Comparison of ENCODE assay signal across 23 mouse cellular contexts in the genomic region with DNA sequence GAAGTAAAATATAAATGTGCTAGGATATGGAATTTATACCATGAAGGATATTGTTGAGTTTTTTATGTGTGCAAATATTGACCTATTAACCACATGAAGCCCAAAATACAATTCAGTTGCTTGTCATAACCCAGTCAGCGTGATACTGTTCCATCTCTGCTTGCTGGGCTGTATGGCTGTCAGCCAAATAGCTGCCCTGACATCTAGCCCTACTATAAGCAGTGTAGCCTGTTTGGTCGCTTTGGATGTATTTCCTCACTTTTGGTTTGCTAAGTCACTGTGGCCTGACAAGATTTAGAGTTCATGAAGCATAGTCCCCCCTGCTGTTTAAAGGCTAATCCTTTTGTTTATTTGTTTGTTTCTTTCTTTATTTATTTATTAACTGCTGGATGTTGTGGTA.
DNase-seq lines count a peak whose midpoint lies in the region; ATAC-seq and TF ChIP-seq lines count a peak whose summit lies in the region.
"Had no signal": no experiment of that assay in that cellular context is flagged by ENCODE, and none has a peak within 500 bp of the region (broad histone marks: within the 10 kb centered on the region; RNA-seq: fewer than 3 reads in every experiment).

No protein-coding gene starts in this region.

- DNase-seq in limb, embryonic 14.5 days (ENCODE audit: low spot score) = peak; percentile 12
- no peak for DNase-seq in limb, embryonic 10.5 days (ENCODE audit: low spot score)
- peak; percentile 3 for DNase-seq in retina, postnatal 1 day
- no peak for DNase-seq in retina, embryonic 14.5 days (ENCODE audit: low spot score)
- DNase-seq in urinary bladder, postnatal 36 days (ENCODE audit: low spot score in 2 of 2) = peak; percentile 7 to 29
- no peak for DNase-seq in kidney, postnatal 36 days
- DNase-seq: adrenal gland, adult 8-10 months; cerebellum, adult 18-20 months; gastrocnemius, postnatal 25 days; heart, adult 2 months; heart, postnatal 14 days; kidney, adult 2 months; liver, postnatal 0 days had no signal

- no peak for TF ChIP-seq POLR2A in limb, embryonic 14.5 days (IDR thresholded peaks at IDR 0.05; ENCODE audit: borderline replicate concordance, extremely low read depth, insufficient read depth, insufficient read length)

- no peaks in the 10 kb centered on the region for H3K27me3 ChIP-seq in limb, embryonic 14.5 days (ENCODE audit: control insufficient read depth, insufficient read depth, low read length)
- H3K27me3 ChIP-seq in limb, embryonic 10.5 days (ENCODE audit: low read depth, poor library complexity, severe bottlenecking) = no peaks in the 10 kb centered on the region
- H3K27me3 ChIP-seq: heart, embryonic 13.5 days; hindbrain, embryonic 12.5 days had no signal

- H3K4me3 ChIP-seq in limb, embryonic 14.5 days (replicated peaks; ENCODE audit: low read length) = no peak overlapping the region
- H3K4me3 ChIP-seq in limb, embryonic 10.5 days = no peak overlapping the region
- H3K4me3 ChIP-seq: heart, adult 2 months; heart, embryonic 13.5 days; hindbrain, embryonic 12.5 days; left cerebral cortex, adult 2 months; midbrain, embryonic 10.5 days had no signal

- H3K9ac ChIP-seq in limb, embryonic 14.5 days (ENCODE audit: low read depth, low read length, severe bottlenecking) = no peak overlapping the region
- H3K9ac ChIP-seq: forebrain, postnatal 0 days; heart, embryonic 13.5 days; hindbrain, embryonic 12.5 days; liver, postnatal 0 days had no signal

- no peaks in the 10 kb centered on the region for H3K4me1 ChIP-seq in limb, embryonic 14.5 days (ENCODE audit: control insufficient read depth, insufficient read depth, low read length)
- H3K4me1 ChIP-seq in limb, embryonic 10.5 days = no peaks in the 10 kb centered on the region
- H3K4me1 ChIP-seq: heart, embryonic 13.5 days; hindbrain, embryonic 12.5 days; midbrain, embryonic 10.5 days had no signal

- no peaks in the 10 kb centered on the region for H3K36me3 ChIP-seq in limb, embryonic 14.5 days (ENCODE audit: control insufficient read depth, insufficient read depth, low read length)
- H3K36me3 ChIP-seq in limb, embryonic 10.5 days = no peaks in the 10 kb centered on the region
- H3K36me3 ChIP-seq: heart, embryonic 13.5 days; hindbrain, embryonic 12.5 days; midbrain, embryonic 10.5 days had no signal

- H3K9me3 ChIP-seq in limb, embryonic 14.5 days (ENCODE audit: control insufficient read depth, low read length) = no peaks in the 10 kb centered on the region
- no peaks in the 10 kb centered on the region for H3K9me3 ChIP-seq in limb, embryonic 10.5 days (replicated peaks)
- H3K9me3 ChIP-seq: heart, embryonic 13.5 days; hindbrain, embryonic 12.5 days; midbrain, embryonic 10.5 days had no signal

- 48% methylated on average over 2 of the region's 2 CpGs for WGBS in limb, embryonic 14.5 days
- 78% methylated on average over 2 of the region's 2 CpGs for WGBS in limb, embryonic 10.5 days

- ATAC-seq in limb, embryonic 14.5 days (ENCODE audit: low FRiP score, low read depth) = no peak
- peak; percentile 47; the same call in 1 of the 2 replicates for ATAC-seq in common myeloid progenitor, adult 5-6 weeks (replicated peaks; ENCODE audit: low read depth, poor library complexity, severe bottlenecking)
- ATAC-seq: activated CD4-positive, CD25-positive, alpha-beta regulatory T cell, adult 4 months; forebrain, postnatal 0 days; liver, postnatal 0 days had no signal

- no peak overlapping the region for H3K4me2 ChIP-seq in limb, embryonic 14.5 days (replicated peaks; ENCODE audit: low read depth, low read length, severe bottlenecking)
- H3K4me2 ChIP-seq: heart, embryonic 13.5 days; hindbrain, embryonic 12.5 days; liver, embryonic 11.5 days had no signal

- H3K27ac ChIP-seq in limb, embryonic 14.5 days (replicated peaks; ENCODE audit: low read depth, low read length) = no peak overlapping the region
- H3K27ac ChIP-seq in limb, embryonic 10.5 days = no peak overlapping the region
- H3K27ac ChIP-seq: heart, adult 2 months; heart, embryonic 13.5 days; hindbrain, embryonic 12.5 days; kidney, postnatal 0 days; left cerebral cortex, adult 2 months; macrophage; midbrain, embryonic 10.5 days had no signal

Comparison
In these comparisons a context has a peak if more than half of its experiments do, and no peak if none do; other contexts are left out.
1. DNase-seq: peak in limb, embryonic 14.5 days (single experiment), retina, postnatal 1 day (single experiment) and urinary bladder, postnatal 36 days (2 of 2); none in limb, embryonic 10.5 days (single experiment), retina, embryonic 14.5 days (single experiment) and kidney, postnatal 36 days (0 of 2).